Mouse (Mus musculus): Measurements from ENCODE around the gene Cyp4x1. TPM values are rescaled to one million over a fixed set of nuclear protein-coding genes. Genes with fewer than 3 reads are reported as not detected.
A peak's percentile ranks its signal among the peaks of the same experiment; 100 is the strongest.

Gene Cyp4x1
- polyA plus RNA-seq, 1 experiment from 2014 or later = 0.54 TPM

DNA sequence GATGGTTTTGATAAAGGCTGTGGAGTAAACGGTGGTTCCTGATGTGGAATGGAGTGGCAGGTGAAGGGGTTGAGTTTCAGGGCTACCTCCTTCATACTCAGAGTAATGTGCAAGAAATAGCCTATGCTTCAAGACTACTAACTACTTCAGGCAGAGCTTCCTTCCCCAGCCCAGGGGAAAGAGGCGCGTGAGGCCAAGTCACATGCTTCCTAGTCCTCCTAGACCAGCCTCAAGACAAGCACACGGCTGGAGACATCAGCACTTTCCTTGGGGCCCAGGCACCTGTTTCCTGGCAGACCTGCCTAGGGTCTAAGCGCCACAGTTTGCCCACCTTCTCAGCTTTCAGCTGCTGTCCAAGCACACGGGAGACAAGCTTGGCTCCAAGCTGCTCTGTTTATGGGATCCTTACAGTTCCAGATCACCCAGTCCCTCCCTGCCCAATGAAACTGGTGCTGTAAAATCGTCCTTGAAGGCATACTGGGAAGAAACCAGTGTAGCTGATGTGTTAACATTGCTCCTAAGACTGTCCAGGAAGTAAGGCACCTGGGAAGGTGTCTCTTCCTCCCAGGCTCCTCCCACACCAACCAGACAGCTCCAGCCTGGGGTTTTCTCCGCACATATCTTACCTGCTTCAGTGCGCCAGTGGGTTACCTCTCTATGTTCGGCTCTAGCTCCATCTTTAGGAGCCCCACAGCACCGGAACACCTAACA lies 37.5 kb downstream of the Cyp4x1 start:
- Histone ChIP-seq H3K4me3 (ENCODE audit: low read depth, low read length) (peak overlapping the region; percentile 34; the same call in 1 of the 2 replicates), H3K4me1 (ENCODE audit: control insufficient read depth, insufficient read depth, low read length) (peaks cover 3% of the 10 kb centered on the region), H3K4me2 (replicated peaks; ENCODE audit: low read depth, low read length) (peak overlapping the region; percentile 71), H3K27ac (ENCODE audit: low read length) (peak overlapping the region; percentile 81), H3K9me3 (ENCODE audit: control insufficient read depth, low read depth, low read length) (no peaks in the 10 kb centered on the region), H3K27me3 (ENCODE audit: control insufficient read depth, insufficient read depth, low read length) (no peaks in the 10 kb centered on the region), H3K36me3 (ENCODE audit: control insufficient read depth, insufficient read depth, low read length) (no peaks in the 10 kb centered on the region), H3K9ac (replicated peaks; ENCODE audit: low read depth, low read length) (0 out of 2 replicates have a peak overlapping the region, but pooled peaks have one; percentile 14)
- 14% methylated on average over 11 of the region's 11 CpGs for WGBS
- ATAC-seq (ENCODE audit: insufficient number of reproducible peaks, insufficient read depth, low FRiP score, low read depth) = no peak

- H3K9me3 ChIP-seq (ENCODE audit: control insufficient read depth, low read depth, low read length) = no peaks in the 10 kb centered on the region
- peak overlapping the region; percentile 34 for H3K4me3 ChIP-seq (ENCODE audit: low read depth, low read length)
- no peak overlapping the region; the same call in 1 of the 2 replicates for H3K9ac ChIP-seq (replicated peaks; ENCODE audit: low read depth, low read length)
- ATAC-seq (ENCODE audit: insufficient number of reproducible peaks, insufficient read depth, low FRiP score, low read depth) = peak; percentile 90
- WGBS = under 1% methylated on average over 31 of the region's 31 CpGs
- peak overlapping the region; percentile 71 for H3K4me2 ChIP-seq (replicated peaks; ENCODE audit: low read depth, low read length)
- H3K27me3 ChIP-seq (ENCODE audit: control insufficient read depth, insufficient read depth, low read length) = no peaks in the 10 kb centered on the region
- peak overlapping the region; percentile 81 for H3K27ac ChIP-seq (ENCODE audit: low read length)
- H3K36me3 ChIP-seq (ENCODE audit: control insufficient read depth, insufficient read depth, low read length) = no peaks in the 10 kb centered on the region
- H3K4me1 ChIP-seq (ENCODE audit: control insufficient read depth, insufficient read depth, low read length) = peaks cover 3% of the 10 kb centered on the region
Measured at GRCm38 (mm10) chr4:115095671-115096434, 38.2 kb downstream of the Cyp4x1 start.

DNA sequence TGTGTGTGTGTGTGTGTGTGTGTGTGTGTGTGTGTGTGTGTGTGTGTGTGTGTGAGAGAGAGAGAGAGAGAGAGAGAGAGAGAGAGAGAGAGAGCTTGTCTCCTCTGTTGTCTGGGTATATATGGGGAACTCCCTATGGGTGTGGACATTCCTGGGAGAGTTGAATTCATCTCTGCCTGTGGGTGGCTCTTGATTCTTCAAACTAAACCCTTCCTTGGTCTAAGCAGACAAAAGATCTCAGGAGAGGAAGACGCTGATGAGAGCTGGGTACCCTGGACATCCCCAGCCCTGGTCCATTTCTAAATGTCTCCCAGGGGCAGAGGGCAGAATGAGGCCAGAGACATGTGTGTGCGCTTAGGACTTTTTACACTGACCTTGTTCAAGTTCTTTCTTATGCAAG lies 40.0 kb downstream of the Cyp4x1 start:
- no peaks in the 10 kb centered on the region for H3K27me3 ChIP-seq (ENCODE audit: control insufficient read depth, insufficient read depth, low read length)
- H3K27ac ChIP-seq (ENCODE audit: low read length) = no peak overlapping the region
- no peak overlapping the region for H3K4me2 ChIP-seq (replicated peaks; ENCODE audit: low read depth, low read length)
- 76% methylated on average over 2 of the region's 2 CpGs for WGBS
- H3K9ac ChIP-seq (replicated peaks; ENCODE audit: low read depth, low read length) = no peak overlapping the region
- H3K4me3 ChIP-seq (ENCODE audit: low read depth, low read length) = no peak overlapping the region
- no peaks in the 10 kb centered on the region for H3K36me3 ChIP-seq (ENCODE audit: control insufficient read depth, insufficient read depth, low read length)
- no peak for ATAC-seq (ENCODE audit: insufficient number of reproducible peaks, insufficient read depth, low FRiP score, low read depth)
- peaks cover 3% of the 10 kb centered on the region for H3K4me1 ChIP-seq (ENCODE audit: control insufficient read depth, insufficient read depth, low read length)
- no peaks in the 10 kb centered on the region for H3K9me3 ChIP-seq (ENCODE audit: control insufficient read depth, low read depth, low read length)

DNA sequence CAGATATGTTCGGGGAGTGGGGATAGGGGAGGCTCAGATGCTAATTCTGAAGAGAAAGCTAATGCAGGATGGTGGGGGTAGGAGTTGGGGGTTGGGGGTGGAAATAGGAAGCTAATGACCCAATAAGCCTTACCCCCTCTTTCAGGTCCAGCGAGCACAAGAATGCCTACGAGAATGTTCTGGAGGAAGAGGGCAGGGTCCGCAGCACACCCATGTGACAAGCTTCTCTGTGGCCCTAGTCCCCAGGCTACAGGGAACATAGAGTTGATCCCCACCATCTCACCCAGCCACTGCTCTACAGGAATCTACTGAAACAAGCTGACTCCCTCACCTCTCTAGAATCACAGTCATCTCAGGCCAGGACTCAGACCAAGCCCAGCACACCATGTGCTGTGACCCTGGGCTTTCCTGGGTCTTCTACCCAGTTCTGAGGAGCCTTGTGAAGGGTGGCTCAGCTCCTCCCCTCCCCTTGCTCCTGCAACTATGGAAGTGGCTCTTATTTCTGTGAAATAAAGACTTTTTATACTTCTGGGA lies 40.7 kb downstream of the Cyp4x1 start:
- Histone ChIP-seq H3K9me3 (ENCODE audit: control insufficient read depth, low read depth, low read length) (no peaks in the 10 kb centered on the region), H3K4me2 (replicated peaks; ENCODE audit: low read depth, low read length) (no peak overlapping the region), H3K4me3 (ENCODE audit: low read depth, low read length) (no peak overlapping the region), H3K27ac (ENCODE audit: low read length) (no peak overlapping the region), H3K36me3 (ENCODE audit: control insufficient read depth, insufficient read depth, low read length) (no peaks in the 10 kb centered on the region), H3K27me3 (ENCODE audit: control insufficient read depth, insufficient read depth, low read length) (no peaks in the 10 kb centered on the region), H3K9ac (replicated peaks; ENCODE audit: low read depth, low read length) (no peak overlapping the region), H3K4me1 (ENCODE audit: control insufficient read depth, insufficient read depth, low read length) (peaks cover 3% of the 10 kb centered on the region)
- no peak for ATAC-seq (ENCODE audit: insufficient number of reproducible peaks, insufficient read depth, low FRiP score, low read depth)
- WGBS = 80% methylated on average over 4 of the region's 4 CpGs

DNA sequence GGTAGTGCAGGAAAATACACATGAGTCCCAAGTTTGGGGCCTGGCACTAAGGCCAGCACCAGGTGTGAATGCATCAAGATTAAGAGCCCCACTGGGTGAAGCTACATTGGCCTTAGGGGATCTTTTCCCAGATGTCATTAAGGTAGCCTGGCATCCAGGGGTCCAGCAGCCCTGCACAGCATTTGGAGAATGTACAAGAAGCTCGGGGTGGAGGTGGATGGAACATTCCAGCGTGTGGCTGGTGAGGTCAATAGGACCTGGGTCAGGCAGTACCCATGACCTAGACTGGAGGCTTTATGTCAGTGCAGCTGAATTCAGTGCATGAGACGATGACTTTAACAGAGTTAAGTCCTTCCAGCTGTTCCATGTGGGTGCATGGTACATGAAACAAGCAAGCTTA lies 42.3 kb downstream of the Cyp4x1 start:
- WGBS = 74% methylated on average over 3 of the region's 3 CpGs
- H3K27me3 ChIP-seq (ENCODE audit: control insufficient read depth, insufficient read depth, low read length) = no peaks in the 10 kb centered on the region
- peaks cover under 1% of the 10 kb centered on the region; the same call in 1 of the 2 replicates for H3K4me1 ChIP-seq (ENCODE audit: control insufficient read depth, insufficient read depth, low read length)
- H3K9me3 ChIP-seq (ENCODE audit: control insufficient read depth, low read depth, low read length) = no peaks in the 10 kb centered on the region
- no peak overlapping the region for H3K4me3 ChIP-seq (ENCODE audit: low read depth, low read length)
- no peak overlapping the region for H3K4me2 ChIP-seq (replicated peaks; ENCODE audit: low read depth, low read length)
- no peak for ATAC-seq (ENCODE audit: insufficient number of reproducible peaks, insufficient read depth, low FRiP score, low read depth)
- no peak overlapping the region for H3K27ac ChIP-seq (ENCODE audit: low read length)
- H3K36me3 ChIP-seq (ENCODE audit: control insufficient read depth, insufficient read depth, low read length) = no peaks in the 10 kb centered on the region
- H3K9ac ChIP-seq (replicated peaks; ENCODE audit: low read depth, low read length) = no peak overlapping the region

GRCm38 (mm10) chr4:115090592-115090991 lies 43.5 kb downstream of the Cyp4x1 start:
- Histone ChIP-seq H3K27ac (ENCODE audit: low read length) (no peak overlapping the region), H3K4me2 (replicated peaks; ENCODE audit: low read depth, low read length) (no peak overlapping the region)
- WGBS = 70% methylated on average over 2 of the region's 2 CpGs

GRCm38 (mm10) chr4:115088611-115089338 lies 45.3 kb downstream of the Cyp4x1 start, which contains the start of gene Pdzk1ip1:
Pdzk1ip1 (plus strand) TSS chr4:115088708.
- Histone ChIP-seq H3K4me1 (ENCODE audit: control insufficient read depth, insufficient read depth, low read length) (no peaks in the 10 kb centered on the region), H3K27ac (ENCODE audit: low read length) (peak within 1 kb of the TSS; percentile 58), H3K9me3 (ENCODE audit: control insufficient read depth, low read depth, low read length) (no peaks in the 10 kb centered on the region), H3K9ac (replicated peaks; ENCODE audit: low read depth, low read length) (no peak within 1 kb of the TSS), H3K4me2 (replicated peaks; ENCODE audit: low read depth, low read length) (peak within 1 kb of the TSS; percentile 35), H3K27me3 (ENCODE audit: control insufficient read depth, insufficient read depth, low read length) (no peaks in the 10 kb centered on the region), H3K36me3 (ENCODE audit: control insufficient read depth, insufficient read depth, low read length) (no peaks in the 10 kb centered on the region), H3K4me3 (ENCODE audit: low read depth, low read length) (peak within 1 kb of the TSS; percentile 13; the same call in 1 of the 2 replicates)
- peak; percentile 70 for ATAC-seq (ENCODE audit: insufficient number of reproducible peaks, insufficient read depth, low FRiP score, low read depth)
- WGBS = 11% methylated on average over 11 of the region's 11 CpGs

More at GRCm38 (mm10) chr4:115090592-115090991, 43.5 kb downstream of the Cyp4x1 start:
- no peaks in the 10 kb centered on the region for H3K27me3 ChIP-seq (ENCODE audit: control insufficient read depth, insufficient read depth, low read length)
- H3K4me1 ChIP-seq (ENCODE audit: control insufficient read depth, insufficient read depth, low read length) = no peaks in the 10 kb centered on the region
- no peaks in the 10 kb centered on the region for H3K9me3 ChIP-seq (ENCODE audit: control insufficient read depth, low read depth, low read length)
- no peaks in the 10 kb centered on the region for H3K36me3 ChIP-seq (ENCODE audit: control insufficient read depth, insufficient read depth, low read length)
- ATAC-seq (ENCODE audit: insufficient number of reproducible peaks, insufficient read depth, low FRiP score, low read depth) = peak; percentile 61
- H3K4me3 ChIP-seq (ENCODE audit: low read depth, low read length) = no peak overlapping the region
- no peak overlapping the region for H3K9ac ChIP-seq (replicated peaks; ENCODE audit: low read depth, low read length)
